Mouse (Mus musculus): ENCODE results near the gene Hspb8.
"Not testable (repeated sequence)": the region's sequence is repeated elsewhere in the genome, so short reads cannot be mapped to it uniquely, and the experiment has no call there.

Hspb8 gene

GRCm38 (mm10) chr5:116426701-116427100 is 4.0 kb upstream of the Hspb8 start:
- no peak for DNase-seq

- DNase-seq: not testable (repeated sequence)
Measured at GRCm38 (mm10) chr5:116425709-116426108, 3.0 kb upstream of the Hspb8 start.

GRCm38 (mm10) chr5:116425273-116425672 is 2.6 kb upstream of the Hspb8 start:
- DNase-seq: no peak

- DNase-seq: no peak
Measured at GRCm38 (mm10) chr5:116423746-116424145, 1.1 kb upstream of the Hspb8 start.

GRCm38 (mm10) chr5:116421791-116422481 is 728 bp downstream of the Hspb8 start:
- DNase-seq: no peak

- DNase-seq: no peak
Measured at GRCm38 (mm10) chr5:116420759-116421225, 1.9 kb downstream of the Hspb8 start.

- DNase-seq: no peak
Measured at GRCm38 (mm10) chr5:116420213-116420612, 2.5 kb downstream of the Hspb8 start.

- no peak for DNase-seq
Measured at GRCm38 (mm10) chr5:116419322-116420045, 3.2 kb downstream of the Hspb8 start.

- DNase-seq: no peak
Measured at GRCm38 (mm10) chr5:116416208-116416607, 6.5 kb downstream of the Hspb8 start.

- no peak for DNase-seq
Measured at GRCm38 (mm10) chr5:116409689-116410590, 12.7 kb downstream of the Hspb8 start.

GRCm38 (mm10) chr5:116408965-116409364 is 13.7 kb downstream of the Hspb8 start:
- no peak for DNase-seq

- peak in 1 of 2 experiments; percentile 17 for DNase-seq
Measured at GRCm38 (mm10) chr5:116407936-116408335, 14.7 kb downstream of the Hspb8 start.

- no peak for DNase-seq
Measured at GRCm38 (mm10) chr5:116407321-116407720, 15.3 kb downstream of the Hspb8 start.

GRCm38 (mm10) chr5:116406507-116406906 is 16.2 kb downstream of the Hspb8 start:
- no peak for DNase-seq

- no peak for DNase-seq
Measured at GRCm38 (mm10) chr5:116405934-116406333, 16.7 kb downstream of the Hspb8 start.

- no peak for DNase-seq
Measured at GRCm38 (mm10) chr5:116404063-116404462, 18.6 kb downstream of the Hspb8 start.

GRCm38 (mm10) chr5:116400801-116401200 is 21.9 kb downstream of the Hspb8 start:
- no peak for DNase-seq

- no peak for DNase-seq
Measured at GRCm38 (mm10) chr5:116400042-116400730, 22.5 kb downstream of the Hspb8 start.

- no peak for DNase-seq
Measured at GRCm38 (mm10) chr5:116396104-116396503, 26.6 kb downstream of the Hspb8 start.

- no peak for DNase-seq
Measured at GRCm38 (mm10) chr5:116392603-116393002, 30.1 kb downstream of the Hspb8 start.

GRCm38 (mm10) chr5:116389856-116390542 is 32.7 kb downstream of the Hspb8 start:
- DNase-seq: peak; percentile 7 to 19

- no peak for DNase-seq
Measured at GRCm38 (mm10) chr5:116389321-116389720, 33.3 kb downstream of the Hspb8 start.
